Mouse (Mus musculus): ENCODE measurements around the gene Hlcs.
A peak's percentile ranks its signal among the peaks of the same experiment; 100 is the strongest.
"Not testable (repeated sequence)": the region's sequence is repeated elsewhere in the genome, so short reads cannot be mapped to it uniquely, and the experiment has no call there.

Hlcs gene

GRCm38 (mm10) chr16:94313229-94314030, at the start of gene Hlcs:
Gene Hlcs, minus strand, starts transcription at chr16:94313571.
- peak; percentile 97 for DNase-seq (ENCODE audit: low spot score)

- DNase-seq (ENCODE audit: low spot score), result peak; percentile 43
Measured at GRCm38 (mm10) chr16:94362174-94362873, 49.0 kb upstream of the Hlcs start.

- DNase-seq (ENCODE audit: low spot score), result no peak
Measured at GRCm38 (mm10) chr16:94360578-94361350, 47.4 kb upstream of the Hlcs start.

GRCm38 (mm10) chr16:94358091-94358490, 44.7 kb upstream of the Hlcs start:
- DNase-seq (ENCODE audit: low spot score), result no peak

- DNase-seq (ENCODE audit: low spot score), result no peak
Measured at GRCm38 (mm10) chr16:94356776-94357494, 43.6 kb upstream of the Hlcs start.

GRCm38 (mm10) chr16:94356046-94356445, 42.7 kb upstream of the Hlcs start:
- DNase-seq (ENCODE audit: low spot score), result no peak

- DNase-seq (ENCODE audit: low spot score), result no peak
Measured at GRCm38 (mm10) chr16:94354450-94354849, 41.1 kb upstream of the Hlcs start.

- no peak for DNase-seq (ENCODE audit: low spot score)
Measured at GRCm38 (mm10) chr16:94350287-94350677, 36.9 kb upstream of the Hlcs start.

- no peak for DNase-seq (ENCODE audit: low spot score)
Measured at GRCm38 (mm10) chr16:94349588-94350286, 36.4 kb upstream of the Hlcs start.

- no peak for DNase-seq (ENCODE audit: low spot score)
Measured at GRCm38 (mm10) chr16:94348779-94349178, 35.4 kb upstream of the Hlcs start.

GRCm38 (mm10) chr16:94347080-94347731, 33.8 kb upstream of the Hlcs start:
- no peak for DNase-seq (ENCODE audit: low spot score)

GRCm38 (mm10) chr16:94345733-94346132, 32.4 kb upstream of the Hlcs start:
- no peak for DNase-seq (ENCODE audit: low spot score)

- not testable (repeated sequence) for DNase-seq (ENCODE audit: low spot score)
Measured at GRCm38 (mm10) chr16:94339164-94340160, 26.1 kb upstream of the Hlcs start.

GRCm38 (mm10) chr16:94335656-94336055, 22.3 kb upstream of the Hlcs start:
- DNase-seq (ENCODE audit: low spot score), result no peak

- DNase-seq (ENCODE audit: low spot score), result peak; percentile 70
Measured at GRCm38 (mm10) chr16:94331886-94332252, 18.5 kb upstream of the Hlcs start.

GRCm38 (mm10) chr16:94331233-94331885, 18.0 kb upstream of the Hlcs start:
- no peak for DNase-seq (ENCODE audit: low spot score)

- DNase-seq (ENCODE audit: low spot score), result peak; percentile 63
Measured at GRCm38 (mm10) chr16:94330429-94330828, 17.1 kb upstream of the Hlcs start.

GRCm38 (mm10) chr16:94328881-94329867, 15.8 kb upstream of the Hlcs start:
- peak; percentile 58 for DNase-seq (ENCODE audit: low spot score)

Data from retina, embryonic 14.5 days (tissue).